Mouse (Mus musculus) adrenal gland, postnatal 4 days (tissue): ENCODE data around the gene Card6. TPM values are rescaled to one million over a fixed set of nuclear protein-coding genes. Genes with fewer than 3 reads are reported as not detected.

Experiments used
- DNase-seq, 2 experiments: peaks; one replicate each; pipeline ENCODE4 v3.0.0; 2021 to 2022; ENCODE audit warnings: low spot score in 2 of 2, mixed read lengths in 2 of 2
- total RNA-seq, 2 experiments: library from RNA; stranded (reverse); gene quantifications; 2 replicates each; pipeline ENCODE4 v1.2.3; 2021

Card6 gene
- total RNA-seq, 2 experiments from 2014 or later = 6.6 to 8.6 TPM

DNA sequence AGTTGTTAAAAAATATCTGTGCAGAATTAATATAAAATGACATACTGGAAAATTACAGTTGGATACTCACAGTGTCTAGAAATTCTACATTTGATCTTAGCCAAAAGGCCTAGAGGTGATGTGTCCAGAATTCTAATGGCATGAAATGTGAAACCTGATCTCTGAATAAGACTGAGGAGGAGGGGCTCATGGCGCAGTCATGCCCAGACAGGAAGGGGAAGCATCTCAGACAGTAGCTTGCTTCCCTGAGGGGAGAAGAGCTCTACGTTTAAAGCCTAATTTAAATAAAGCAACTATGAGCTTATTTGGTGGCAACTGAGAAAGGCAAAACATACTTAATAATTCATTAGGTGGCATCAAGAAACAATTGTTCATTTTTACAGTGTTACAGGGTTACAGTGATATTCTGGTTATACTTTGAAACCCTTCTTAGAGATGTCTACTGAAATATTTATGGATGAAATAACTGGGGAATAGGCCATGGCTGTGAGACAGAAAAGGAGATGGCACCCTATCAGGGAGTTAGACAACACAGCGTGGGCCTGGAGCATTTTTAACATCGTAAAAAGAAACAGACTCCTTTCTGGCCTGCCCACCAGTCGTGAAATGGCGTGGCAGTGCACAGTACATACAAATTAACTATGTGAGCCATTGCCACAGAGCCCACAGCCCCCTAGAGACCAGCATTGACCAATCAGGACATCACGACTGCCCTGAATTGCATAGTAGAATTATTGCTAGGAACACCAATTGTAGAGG is 19.3 kb downstream of the Card6 start:
- no peak for DNase-seq

DNA sequence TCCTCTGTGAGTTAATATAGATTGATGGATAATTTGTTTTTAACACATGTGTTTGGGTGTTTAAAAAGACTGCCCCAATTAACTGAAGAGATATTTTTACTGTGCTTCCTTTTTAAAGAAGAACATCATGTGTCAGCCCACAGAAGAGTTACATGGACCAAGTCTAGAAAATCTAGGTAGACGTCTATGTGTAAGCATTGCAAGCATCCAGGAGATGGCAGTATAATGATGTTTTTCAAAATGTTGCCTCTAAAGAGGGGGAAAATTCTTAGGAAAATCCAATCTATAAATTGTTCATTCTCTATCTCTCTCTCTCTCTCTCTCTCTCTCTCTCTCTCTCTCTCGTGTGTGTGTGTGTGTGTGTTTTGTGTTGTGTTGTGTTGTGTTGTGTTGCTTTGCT is 22.2 kb downstream of the Card6 start:
- DNase-seq = no peak

DNA sequence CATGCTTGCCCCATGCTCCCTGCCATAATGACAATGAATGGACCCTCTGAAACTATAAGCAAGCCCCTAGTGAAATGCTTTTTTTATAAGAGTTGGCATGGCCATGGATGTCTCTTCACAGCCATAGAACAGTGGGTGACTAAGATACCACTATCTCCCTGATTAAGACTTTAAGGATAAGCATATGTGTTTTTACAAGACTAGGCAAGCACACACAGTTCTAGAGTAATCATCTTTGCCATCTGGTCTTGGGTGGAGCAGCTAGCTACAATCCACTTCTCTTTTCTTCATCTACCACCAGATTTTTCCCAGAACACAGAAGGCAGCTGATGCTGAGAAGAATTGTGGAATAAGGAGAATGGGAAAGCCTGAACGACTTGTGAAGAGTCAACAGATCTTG is 27.1 kb downstream of the Card6 start:
- DNase-seq = no peak

DNA sequence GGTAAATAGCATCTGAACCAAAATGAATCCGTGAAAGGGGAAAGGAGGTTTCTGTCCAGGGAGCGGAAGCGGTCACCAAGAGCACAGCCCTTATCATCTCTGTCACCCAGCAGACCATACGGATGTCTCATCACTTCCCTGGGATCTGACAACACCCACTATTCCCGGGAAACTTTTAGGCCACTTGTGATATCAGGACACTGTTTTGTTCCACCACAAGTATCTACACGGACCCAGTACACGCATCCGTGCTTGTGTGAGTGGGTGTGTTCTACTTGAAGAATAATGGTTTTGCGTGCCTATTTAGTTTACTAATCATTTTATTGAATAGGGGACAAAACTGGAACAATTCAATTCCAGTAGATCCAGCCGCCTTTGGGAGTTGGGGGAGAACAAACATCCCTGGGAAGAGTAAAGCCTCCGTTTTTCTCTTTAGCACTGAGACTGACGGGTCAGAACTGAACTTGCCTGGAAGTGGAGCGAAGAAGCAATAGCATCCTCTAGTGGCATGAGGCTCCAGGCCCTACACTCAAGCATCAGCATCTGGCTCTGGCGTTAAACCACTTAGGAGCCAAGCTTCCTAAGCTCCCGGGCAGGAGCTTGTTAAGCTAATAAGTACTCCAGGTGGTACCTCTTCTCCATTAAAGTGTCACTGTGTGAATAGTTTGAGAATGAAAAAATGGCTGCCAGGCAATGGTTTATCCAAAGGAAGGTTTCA is 39.4 kb downstream of the Card6 start:
- DNase-seq = no peak

DNA sequence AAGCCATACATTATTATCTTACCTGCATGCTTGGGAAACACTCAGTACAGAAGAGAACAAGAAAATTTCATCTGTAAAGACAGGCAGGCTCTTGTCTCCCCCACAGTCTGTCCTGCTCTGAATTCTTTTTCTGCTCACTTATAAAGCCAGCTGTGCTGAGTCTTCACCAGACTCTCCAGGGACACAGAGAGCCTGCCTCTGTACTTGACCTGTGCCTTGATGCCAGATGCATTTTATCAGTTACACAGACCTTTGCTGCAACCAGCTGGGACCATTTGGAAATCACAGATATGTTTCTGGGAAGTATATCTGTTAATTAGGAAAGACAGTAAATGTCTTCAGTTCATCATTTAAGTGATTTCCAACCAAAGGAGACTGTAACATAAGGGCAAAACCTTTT is 44.7 kb downstream of the Card6 start, which contains the start of gene C7:
C7 (minus strand) TSS at position 106 of the 400 bp plus-strand sequence.
- DNase-seq = no peak

Other genes starting within 250 kb of the Card6 start
- gene Mroh2b, start 209.8 kb downstream of the Card6 start, total RNA-seq = not detected
- 10 to 100 TPM; 13.3 to 13.8 TPM for gene C7, start 44.8 kb downstream of the Card6 start, total RNA-seq
- 100 to 1,000 TPM; 526 to 531 TPM for gene Rpl37, start 8.1 kb upstream of the Card6 start, total RNA-seq
- gene Prkaa1, start 35.3 kb upstream of the Card6 start, total RNA-seq = 10 to 100 TPM; 31.2 to 32.2 TPM
- 10 to 100 TPM; 47.3 to 55.2 TPM for gene Ttc33, start 77.0 kb upstream of the Card6 start, total RNA-seq
- gene Ptger4, start 135.6 kb upstream of the Card6 start, total RNA-seq = 1 to 10 TPM; 2.0 to 3.1 TPM